Mouse (Mus musculus): ENCODE data around the gene Rb1.

Gene Rb1

DNA sequence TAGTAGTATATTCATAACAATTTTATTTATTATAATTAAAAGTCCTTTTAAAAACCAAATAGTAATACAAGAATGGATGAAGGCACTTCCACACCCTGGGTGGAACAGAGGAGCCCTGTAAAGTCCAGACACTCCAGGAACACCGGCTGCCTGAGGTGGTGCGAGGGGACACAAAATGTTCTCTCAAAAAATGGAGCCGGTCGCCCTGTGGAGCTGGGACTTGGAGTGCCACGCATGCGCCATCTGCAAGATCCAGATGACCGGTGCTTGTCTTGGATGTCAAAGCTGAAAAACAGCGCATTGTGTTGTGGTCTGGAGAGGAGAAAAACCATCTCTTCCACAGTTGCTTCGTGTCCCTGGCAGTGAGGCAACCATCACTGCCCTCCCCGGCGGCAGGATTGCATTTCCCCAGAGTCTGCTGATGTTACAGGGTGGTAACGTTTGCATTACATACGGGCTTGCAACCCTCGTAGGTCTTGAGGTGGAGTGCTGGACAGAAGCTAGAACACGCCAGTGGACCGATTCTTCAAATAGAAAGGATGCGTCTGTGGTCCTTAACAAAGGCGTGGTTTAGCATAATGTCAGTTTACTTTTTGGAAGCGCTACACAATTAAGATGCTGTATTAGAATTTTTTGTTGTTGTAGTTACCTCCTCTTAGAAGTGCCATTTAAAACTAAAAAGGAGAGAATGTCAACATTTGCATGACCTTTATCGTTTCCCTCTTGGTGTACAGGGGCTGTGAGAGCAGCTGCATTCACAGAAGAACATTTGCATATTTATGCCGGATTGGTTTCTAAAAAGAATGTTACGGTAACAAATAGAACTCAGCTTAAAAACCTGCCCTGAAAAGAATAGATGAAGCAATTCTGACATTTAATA, 9.5 kb upstream of the Rb1 start:
- no peak for DNase-seq (ENCODE audit: low spot score)

- DNase-seq (ENCODE audit: low spot score) = no peak
Observed at GRCm38 (mm10) chr14:73333880-73334279, 8.3 kb upstream of the Rb1 start.

DNA sequence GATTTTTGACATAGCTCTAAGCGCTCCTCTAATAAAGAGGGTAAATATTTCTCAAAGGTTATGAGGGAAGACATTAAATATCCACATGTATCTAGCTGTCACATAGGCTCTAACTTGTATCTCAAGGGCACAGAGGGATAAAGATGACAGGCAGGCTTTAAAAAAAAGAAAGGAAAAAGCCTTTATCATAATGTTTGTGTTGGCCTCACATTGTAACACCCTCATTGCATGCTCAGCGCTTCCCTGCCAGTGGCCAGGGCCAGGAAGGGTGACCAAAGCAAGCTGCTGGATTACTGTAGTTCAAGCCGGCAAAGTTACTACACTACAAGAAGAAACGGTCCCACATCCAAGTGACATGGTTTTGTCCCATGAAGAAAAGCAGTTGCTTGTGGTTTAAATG, 5.8 kb upstream of the Rb1 start:
- no peak for DNase-seq (ENCODE audit: low spot score)

GRCm38 (mm10) chr14:73329871-73330270, 4.2 kb upstream of the Rb1 start:
- no peak for DNase-seq (ENCODE audit: low spot score)

DNA sequence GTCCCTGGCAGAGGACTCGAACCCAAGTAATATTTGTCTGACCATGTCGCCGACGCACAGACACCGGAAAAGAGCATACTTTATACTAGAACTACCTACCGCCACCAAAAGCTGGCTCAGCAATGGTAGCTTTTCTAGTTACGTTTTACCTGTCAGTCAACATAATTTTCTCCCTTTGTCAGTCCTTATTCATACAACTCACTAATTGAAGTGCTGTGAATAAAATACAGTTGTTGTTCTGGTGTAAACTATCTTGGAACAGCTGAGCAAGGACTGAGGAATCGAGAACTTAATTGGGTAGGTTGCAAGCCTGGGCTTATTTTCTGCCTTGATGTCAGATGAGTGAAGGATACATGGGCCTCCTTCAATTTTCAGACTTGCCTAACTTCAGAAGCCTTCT, 889 bp upstream of the Rb1 start:
- no peak for DNase-seq (ENCODE audit: low spot score)

GRCm38 (mm10) chr14:73324634-73325455, 777 bp downstream of the Rb1 start:
- peak; percentile 17 for DNase-seq (ENCODE audit: low spot score)

DNA sequence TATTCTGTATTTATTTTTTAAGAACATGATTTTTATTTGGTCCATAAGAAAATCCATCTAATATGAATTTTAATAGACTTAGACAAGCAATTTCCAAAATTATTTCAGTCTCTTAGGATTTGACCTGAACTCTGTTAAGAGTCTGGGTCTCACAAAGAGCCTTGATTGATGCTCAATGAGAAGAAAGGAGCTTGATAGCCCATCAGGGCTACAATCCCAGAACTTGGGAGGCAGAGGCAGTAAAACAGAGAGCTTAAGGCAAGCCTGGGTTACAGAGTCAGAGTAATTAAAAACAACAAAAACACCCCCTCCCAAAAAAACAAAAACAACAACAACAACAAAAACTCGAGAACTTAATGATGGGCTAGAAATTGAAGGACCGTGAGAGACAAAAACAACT, 1.7 kb downstream of the Rb1 start:
- no peak for DNase-seq (ENCODE audit: low spot score)

DNA sequence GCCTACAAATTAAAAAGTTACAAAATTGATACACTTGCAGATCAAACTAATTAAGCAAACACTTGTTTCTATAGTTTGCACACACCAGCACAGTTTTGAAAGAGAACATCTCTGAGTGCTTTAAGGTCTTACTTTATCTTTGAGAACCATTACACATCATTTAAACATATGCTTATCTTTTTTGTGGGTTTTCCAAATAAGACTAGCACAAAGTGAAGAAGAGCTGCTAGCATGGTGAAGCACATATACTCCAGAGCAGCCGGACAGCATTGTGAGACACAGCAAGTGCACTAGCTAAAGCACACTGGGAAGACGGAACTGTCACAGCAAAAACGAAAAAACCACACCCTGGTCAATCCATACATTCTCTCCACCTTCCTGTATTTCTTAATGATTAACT, 3.5 kb downstream of the Rb1 start:
- DNase-seq (ENCODE audit: low spot score) = no peak

GRCm38 (mm10) chr14:73316933-73317332, 8.7 kb downstream of the Rb1 start:
- no peak for DNase-seq (ENCODE audit: low spot score)

DNA sequence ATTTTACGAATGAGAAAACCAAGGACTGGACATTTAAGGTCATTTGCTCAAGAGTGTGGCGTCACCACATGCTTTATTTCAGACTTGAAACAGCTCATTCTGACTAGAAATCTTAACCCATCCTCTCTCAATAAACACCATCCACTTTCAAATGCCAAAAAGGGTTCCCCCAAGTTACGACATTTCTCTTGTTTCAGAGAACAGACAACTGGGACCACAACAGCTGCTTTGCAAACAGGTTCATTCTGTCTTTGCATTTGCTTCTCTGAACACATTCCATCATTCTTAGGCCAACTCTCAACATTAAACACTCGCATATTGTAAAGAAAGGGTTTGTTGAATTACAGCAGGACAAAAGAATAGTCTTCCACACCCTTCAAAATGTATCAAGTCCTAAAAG, 11.8 kb downstream of the Rb1 start:
- DNase-seq (ENCODE audit: low spot score) = no peak

DNA sequence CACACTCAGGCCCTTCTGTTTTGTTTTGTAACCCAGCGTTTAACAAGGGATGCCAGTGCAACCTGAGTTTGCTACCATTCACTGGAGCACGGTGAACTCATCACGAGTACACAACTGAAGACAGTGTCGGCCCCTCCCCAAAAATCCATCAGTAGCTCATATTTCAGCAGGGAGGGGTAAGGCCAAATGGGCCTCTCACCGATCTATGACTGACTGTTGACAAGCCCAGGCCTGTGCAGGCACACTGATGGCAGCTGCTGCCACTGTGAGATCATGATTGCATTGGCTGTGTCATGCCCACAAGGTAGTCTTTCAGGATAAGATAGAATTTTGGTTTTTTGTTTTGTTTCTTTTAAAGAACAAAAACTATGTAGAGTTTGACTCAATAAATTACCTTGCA, 12.2 kb downstream of the Rb1 start:
- DNase-seq (ENCODE audit: low spot score) = no peak

DNA sequence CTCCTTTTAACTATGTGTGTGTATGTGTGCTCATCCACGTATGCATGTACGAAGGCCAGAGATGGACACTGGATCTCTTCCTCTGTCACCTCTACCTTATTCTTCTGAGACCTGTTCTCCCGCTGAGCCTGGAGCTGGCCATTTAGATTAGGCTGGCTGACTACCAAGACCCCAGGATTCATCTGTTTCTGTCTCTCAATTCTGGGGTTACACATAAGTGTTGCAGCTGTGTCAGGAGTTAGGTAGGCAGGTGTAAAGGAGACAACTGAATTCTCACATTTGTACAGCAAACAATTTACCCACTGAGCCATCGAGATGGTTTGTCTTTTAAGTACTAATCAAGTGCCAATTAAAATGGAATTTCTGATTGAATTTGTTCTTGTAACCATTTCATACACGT, 12.7 kb downstream of the Rb1 start:
- no peak for DNase-seq (ENCODE audit: low spot score)

DNA sequence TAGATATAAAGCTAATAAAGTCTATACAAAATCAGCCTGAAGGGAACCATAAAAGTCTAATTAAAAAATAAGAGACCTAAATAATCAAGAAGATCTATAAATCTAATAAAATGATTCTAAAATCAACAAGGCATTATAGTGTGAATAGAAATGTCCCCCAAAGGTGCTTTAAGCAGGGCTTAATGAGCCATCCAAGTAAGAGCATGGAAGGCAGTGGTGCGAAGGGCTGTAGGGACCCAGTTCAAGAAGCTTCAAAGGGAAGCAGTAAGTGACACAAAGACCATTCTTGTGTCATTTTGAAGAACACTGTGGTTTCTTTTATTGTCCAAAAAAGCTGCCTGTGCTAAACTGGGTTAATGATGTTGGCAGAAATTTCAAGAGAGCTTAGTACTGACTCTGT, 18.1 kb downstream of the Rb1 start:
- no peak for DNase-seq (ENCODE audit: low spot score)

- no peak for DNase-seq (ENCODE audit: low spot score)
Observed at GRCm38 (mm10) chr14:73303193-73303592, 22.4 kb downstream of the Rb1 start.

GRCm38 (mm10) chr14:73301856-73302255, 23.8 kb downstream of the Rb1 start:
- DNase-seq (ENCODE audit: low spot score) = no peak

DNA sequence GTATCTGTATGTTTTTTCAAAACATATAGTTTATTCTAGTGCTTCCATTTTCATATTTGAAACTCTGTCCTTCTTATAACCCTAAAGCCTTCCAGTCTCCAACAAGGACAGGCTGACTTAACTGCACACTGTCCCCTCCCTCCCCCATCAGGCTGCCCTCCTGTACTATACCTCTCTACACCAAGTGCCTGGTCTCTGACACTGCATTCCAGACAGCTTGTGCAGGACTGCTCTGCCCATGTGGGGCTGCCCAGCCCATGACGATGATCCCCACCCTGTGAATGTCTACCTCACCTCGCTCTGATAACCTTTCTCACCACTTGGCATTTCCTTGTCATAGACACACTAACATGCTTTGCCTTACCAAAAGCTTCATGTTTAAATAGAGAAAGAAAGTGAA, 30.1 kb downstream of the Rb1 start:
- DNase-seq (ENCODE audit: low spot score) = no peak

GRCm38 (mm10) chr14:73293616-73294015, 32.0 kb downstream of the Rb1 start:
- DNase-seq (ENCODE audit: low spot score) = no peak

- DNase-seq (ENCODE audit: low spot score) = no peak
Observed at GRCm38 (mm10) chr14:73292434-73292833, 33.2 kb downstream of the Rb1 start.

DNA sequence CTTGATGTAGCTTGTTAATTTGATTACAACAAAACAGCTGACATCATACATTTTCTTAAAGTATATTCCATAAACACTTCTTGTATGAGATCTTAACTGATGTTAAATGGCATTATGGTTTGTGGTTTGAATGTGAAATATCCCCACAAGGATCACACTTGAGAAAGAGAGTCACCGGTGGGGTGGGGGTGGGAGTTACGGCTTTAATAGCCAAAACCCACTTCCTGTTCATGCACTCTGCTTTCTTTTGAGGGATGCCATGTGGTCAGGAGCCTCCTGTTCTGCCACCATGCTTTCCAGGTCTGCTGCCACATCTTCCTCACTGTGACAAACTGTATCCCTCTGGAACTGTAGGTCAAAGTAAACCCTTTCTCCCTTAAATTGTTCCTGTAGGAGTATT, 35.7 kb downstream of the Rb1 start:
- DNase-seq (ENCODE audit: low spot score) = no peak

GRCm38 (mm10) chr14:73280996-73281395, 44.6 kb downstream of the Rb1 start:
- DNase-seq (ENCODE audit: low spot score) = no peak

GRCm38 (mm10) chr14:73279096-73279495, 46.5 kb downstream of the Rb1 start:
- no peak for DNase-seq (ENCODE audit: low spot score)

GRCm38 (mm10) chr14:73271807-73272206, 53.8 kb downstream of the Rb1 start:
- no peak for DNase-seq (ENCODE audit: low spot score)

DNA sequence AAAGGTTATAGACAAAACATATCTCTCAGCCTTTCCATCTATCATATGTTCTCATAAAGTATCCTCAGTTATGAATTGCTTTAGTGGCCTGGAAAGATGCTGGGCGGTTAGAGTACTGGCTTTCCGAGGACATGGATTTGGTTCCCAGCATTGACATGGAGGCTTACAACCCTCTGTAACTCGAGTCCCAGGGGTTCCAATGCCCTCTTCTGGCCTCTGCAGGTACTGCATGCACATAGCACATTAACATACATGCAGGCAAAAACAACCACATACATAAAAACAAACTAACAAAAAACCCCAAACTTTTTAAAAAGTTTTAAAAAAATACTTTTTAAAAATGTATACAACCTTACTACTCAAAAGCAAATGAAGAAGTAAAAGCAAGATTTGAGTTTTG, 59.5 kb downstream of the Rb1 start:
- no peak for DNase-seq (ENCODE audit: low spot score)
